21 mouse cellular contexts compared by ENCODE assay signal in genomic region chr4:33307146-33307545, GRCm38 (mm10). TPM values are rescaled to one million over a fixed set of nuclear protein-coding genes. Genes with fewer than 3 reads are reported as not detected.
DNase-seq lines count a peak whose midpoint lies in the region; ATAC-seq and TF ChIP-seq lines count a peak whose summit lies in the region.
"Had no signal": no experiment of that assay in that cellular context is flagged by ENCODE, and none has a peak within 500 bp of the region (broad histone marks: within the 10 kb centered on the region; RNA-seq: fewer than 3 reads in every experiment).

No protein-coding gene starts in this region.

- no peak for TF ChIP-seq EP300 in ES-Bruce4 (IDR thresholded peaks at IDR 0.05; ENCODE audit: insufficient read depth, low read depth, low read length)

- TF ChIP-seq CTCF in midbrain, postnatal 0 days (IDR thresholded peaks at IDR 0.05), result 0 out of 2 replicates have a peak, but pooled peaks have one; percentile 6
- TF ChIP-seq CTCF in ES-Bruce4 (IDR thresholded peaks at IDR 0.05; ENCODE audit: low read depth, low read length), result no peak

- WGBS in midbrain, postnatal 0 days, result 79% methylated on average over 4 of the region's 4 CpGs
- 72% methylated on average over 4 of the region's 4 CpGs for WGBS in midbrain, embryonic 14.5 days

- H3K9me3 ChIP-seq in midbrain, postnatal 0 days (ENCODE audit: low read length), result no peaks in the 10 kb centered on the region
- H3K9me3 ChIP-seq in midbrain, embryonic 14.5 days (ENCODE audit: control insufficient read depth, low read length), result no peaks in the 10 kb centered on the region
- H3K9me3 ChIP-seq in ES-Bruce4 (replicated peaks; ENCODE audit: control insufficient read depth, insufficient read depth, low read length, poor library complexity, severe bottlenecking), result peaks cover 5% of the 10 kb centered on the region; the same call in 1 of the 2 replicates
- H3K9me3 ChIP-seq: forebrain, embryonic 13.5 days; limb, embryonic 13.5 days; liver, embryonic 15.5 days; neural tube, embryonic 15.5 days had no signal

- H3K36me3 ChIP-seq in midbrain, postnatal 0 days (ENCODE audit: insufficient read depth, low read length), result 0 out of 2 replicates have a peak, but pooled peaks cover 3% of the 10 kb centered on the region
- no peaks in the 10 kb centered on the region for H3K36me3 ChIP-seq in midbrain, embryonic 14.5 days (ENCODE audit: control insufficient read depth, insufficient read depth, low read length)
- no peaks in the 10 kb centered on the region for H3K36me3 ChIP-seq in ES-Bruce4 (ENCODE audit: control insufficient read depth, insufficient read depth, low read length, poor library complexity, severe bottlenecking)
- H3K36me3 ChIP-seq: hindbrain, embryonic 13.5 days; limb, embryonic 13.5 days; neural tube, embryonic 15.5 days had no signal

- H3K4me3 ChIP-seq in midbrain, postnatal 0 days (ENCODE audit: low read depth, low read length), result no peak overlapping the region
- H3K4me3 ChIP-seq in midbrain, embryonic 14.5 days (replicated peaks; ENCODE audit: low read depth, low read length), result no peak overlapping the region
- no peak overlapping the region for H3K4me3 ChIP-seq in ES-Bruce4 (ENCODE audit: low read depth, low read length)
- H3K4me3 ChIP-seq: forebrain, embryonic 13.5 days; hindbrain, embryonic 13.5 days; limb, embryonic 13.5 days; liver, embryonic 15.5 days; midbrain, embryonic 10.5 days; neural tube, embryonic 15.5 days had no signal

- H3K27ac ChIP-seq in midbrain, postnatal 0 days (ENCODE audit: low read depth, low read length), result no peak overlapping the region
- no peak overlapping the region for H3K27ac ChIP-seq in midbrain, embryonic 14.5 days (replicated peaks; ENCODE audit: low read depth, low read length)
- peak overlapping the region; percentile 26; the same call in 1 of the 2 replicates for H3K27ac ChIP-seq in ES-Bruce4 (ENCODE audit: insufficient read depth, low read length)
- H3K27ac ChIP-seq: forebrain, embryonic 13.5 days; hindbrain, embryonic 13.5 days; limb, embryonic 13.5 days; liver, embryonic 15.5 days; midbrain, embryonic 10.5 days; neural tube, embryonic 15.5 days had no signal

- no peak for ATAC-seq in midbrain, postnatal 0 days (ENCODE audit: low FRiP score)
- no peak for ATAC-seq in midbrain, embryonic 14.5 days (ENCODE audit: low FRiP score, low TSS enrichment)
- ATAC-seq: forebrain, embryonic 13.5 days; inflammation-experienced regulatory T-cells, adult 6 months had no signal

- TF ChIP-seq POLR2A in ES-Bruce4 (IDR thresholded peaks at IDR 0.05; ENCODE audit: insufficient read depth, low read length), result no peak

- no peaks in the 10 kb centered on the region for H3K27me3 ChIP-seq in midbrain, postnatal 0 days (ENCODE audit: insufficient read depth, low read length)
- H3K27me3 ChIP-seq in midbrain, embryonic 14.5 days (ENCODE audit: control insufficient read depth, insufficient read depth, low read length), result no peaks in the 10 kb centered on the region
- H3K27me3 ChIP-seq in ES-Bruce4 (ENCODE audit: control insufficient read depth, insufficient read depth, low read length, poor library complexity, severe bottlenecking), result no peaks in the 10 kb centered on the region
- H3K27me3 ChIP-seq: forebrain, embryonic 13.5 days; hindbrain, embryonic 13.5 days; limb, embryonic 13.5 days; liver, embryonic 15.5 days; neural tube, embryonic 15.5 days had no signal

- no peaks in the 10 kb centered on the region for H3K4me1 ChIP-seq in midbrain, postnatal 0 days (ENCODE audit: insufficient read depth, low read length)
- peaks cover 5% of the 10 kb centered on the region; the same call in 1 of the 2 replicates for H3K4me1 ChIP-seq in midbrain, embryonic 14.5 days (ENCODE audit: control insufficient read depth, insufficient read depth, low read length)
- no peaks in the 10 kb centered on the region for H3K4me1 ChIP-seq in ES-Bruce4 (ENCODE audit: control insufficient read depth, insufficient read depth, low read length)

- H3K4me2 ChIP-seq in midbrain, postnatal 0 days (ENCODE audit: low read depth, low read length, poor library complexity, severe bottlenecking), result no peak overlapping the region
- no peak overlapping the region for H3K4me2 ChIP-seq in midbrain, embryonic 14.5 days (ENCODE audit: low read length)
- H3K4me2 ChIP-seq: forebrain, embryonic 13.5 days; hindbrain, embryonic 13.5 days; limb, embryonic 13.5 days; liver, embryonic 15.5 days; neural tube, embryonic 15.5 days had no signal

- DNase-seq in midbrain, postnatal 0 days (ENCODE audit: low spot score), result no peak
- no peak for DNase-seq in midbrain, embryonic 14.5 days
- peak; percentile 66 for DNase-seq in R1 (ENCODE audit: low read depth, low spot score)
- DNase-seq in thymus, postnatal 4 days, result peak; percentile 32
- no peak for DNase-seq in spleen, adult 18-20 months
- no peak for DNase-seq in retina, postnatal 1 day
- DNase-seq: adrenal gland, postnatal 25 days; cerebellum, adult 9-10 months; gastrocnemius, postnatal 36 days; kidney, adult 8-10 months; kidney, postnatal 14 days; layer of hippocampus, postnatal 36 days; lung, postnatal 4 days had no signal

- H3K9ac ChIP-seq in midbrain, postnatal 0 days (replicated peaks; ENCODE audit: low read length, poor library complexity, severe bottlenecking), result no peak overlapping the region
- no peak overlapping the region for H3K9ac ChIP-seq in midbrain, embryonic 14.5 days (replicated peaks; ENCODE audit: low read length)
- H3K9ac ChIP-seq in ES-Bruce4 (ENCODE audit: low read depth, poor library complexity, severe bottlenecking), result no peak overlapping the region
- H3K9ac ChIP-seq: forebrain, embryonic 13.5 days; hindbrain, embryonic 13.5 days; limb, embryonic 13.5 days; liver, embryonic 15.5 days; neural tube, embryonic 15.5 days had no signal

RNA-seq across cellular contexts. Expression of gene Rngtt, which starts 3.0 kb away (rescaled TPM):
- 16.1 and 17.7 TPM in 2 replicates for total RNA-seq in midbrain, postnatal 0 days (2014; rRNA removed)
- polyA plus RNA-seq in midbrain, postnatal 0 days (2015; fragmentation: Nextera tagmentation; extraction: Ambion mirVana), result 13.2 and 16.8 TPM in 2 replicates
- 23.9 and 30.5 TPM in 2 replicates for polyA plus RNA-seq in midbrain, embryonic 14.5 days (2014; fragmentation: Nextera tagmentation; extraction: Ambion mirVana)
- polyA plus RNA-seq in ES-Bruce4 (2011; ENCODE audit: insufficient read depth, insufficient read length, low read depth, missing spikeins), result 48.5 and 51.9 TPM in 2 replicates

RNA-seq across cellular contexts. Expression of gene Pnrc1, which starts 17.2 kb away (rescaled TPM):
- 91.3 and 109 TPM in 2 replicates for total RNA-seq in midbrain, postnatal 0 days (2014; rRNA removed)
- 41.3 and 43.6 TPM in 2 replicates for polyA plus RNA-seq in midbrain, postnatal 0 days (2015; fragmentation: Nextera tagmentation; extraction: Ambion mirVana)
- polyA plus RNA-seq in midbrain, embryonic 14.5 days (2014; fragmentation: Nextera tagmentation; extraction: Ambion mirVana), result 73.5 and 83.2 TPM in 2 replicates
- polyA plus RNA-seq in ES-Bruce4 (2011; ENCODE audit: insufficient read depth, insufficient read length, low read depth, missing spikeins), result 70.2 and 72.9 TPM in 2 replicates

Comparison
In these comparisons a context has a peak if more than half of its experiments do, and no peak if none do; other contexts are left out.
1. DNase-seq: peak in R1 (single experiment) and thymus, postnatal 4 days (single experiment); none in midbrain, postnatal 0 days (single experiment), midbrain, embryonic 14.5 days (single experiment), spleen, adult 18-20 months (0 of 2) and retina, postnatal 1 day (single experiment).